ENCODE assay signal across 18 mouse cellular contexts in the genomic region with DNA sequence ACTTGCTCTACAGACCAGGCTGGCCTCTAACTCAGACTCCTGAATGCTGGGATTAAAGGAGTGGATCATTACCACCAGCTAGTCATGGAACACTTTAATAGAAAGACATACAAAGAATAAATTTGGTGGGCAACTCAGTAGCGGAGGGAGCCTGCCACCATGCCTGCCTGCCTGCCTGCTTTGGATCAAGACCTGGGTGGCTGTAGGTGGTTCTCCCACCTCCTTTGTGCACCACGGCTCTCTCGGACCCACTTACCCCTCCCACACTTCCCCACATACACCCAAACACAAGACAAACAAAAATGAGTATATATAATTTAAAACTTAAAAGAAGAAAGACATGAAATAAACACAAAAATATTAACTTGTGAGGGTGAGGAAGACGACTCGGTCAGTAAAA.
"Had no signal": no experiment of that assay in that cellular context is flagged by ENCODE, and none has a peak within 500 bp of the region (broad histone marks: within the 10 kb centered on the region; RNA-seq: fewer than 3 reads in every experiment).

No protein-coding gene starts in this region.

- H3K36me3 ChIP-seq: intestine, embryonic 15.5 days; limb, embryonic 10.5 days; limb, embryonic 13.5 days; liver, embryonic 15.5 days; midbrain, embryonic 12.5 days; midbrain, embryonic 15.5 days; neural tube, embryonic 12.5 days; neural tube, embryonic 15.5 days had no signal

- H3K4me3 ChIP-seq: intestine, embryonic 15.5 days; limb, embryonic 10.5 days; limb, embryonic 13.5 days; liver, embryonic 15.5 days; megakaryocyte, embryonic 14.5 days; midbrain, embryonic 12.5 days; midbrain, embryonic 15.5 days; neural tube, embryonic 12.5 days; neural tube, embryonic 15.5 days had no signal

- H3K9me3 ChIP-seq: intestine, embryonic 15.5 days; limb, embryonic 10.5 days; limb, embryonic 13.5 days; liver, embryonic 15.5 days; megakaryocyte, embryonic 14.5 days; midbrain, embryonic 12.5 days; midbrain, embryonic 15.5 days; neural tube, embryonic 12.5 days; neural tube, embryonic 15.5 days had no signal

- ATAC-seq: intestine, embryonic 15.5 days; midbrain, embryonic 15.5 days had no signal

- H3K27ac ChIP-seq: intestine, embryonic 15.5 days; limb, embryonic 10.5 days; limb, embryonic 13.5 days; liver, embryonic 15.5 days; midbrain, embryonic 12.5 days; midbrain, embryonic 15.5 days; neural tube, embryonic 12.5 days; neural tube, embryonic 15.5 days had no signal

- H3K27me3 ChIP-seq: intestine, embryonic 15.5 days; limb, embryonic 13.5 days; liver, embryonic 15.5 days; megakaryocyte, embryonic 14.5 days; midbrain, embryonic 12.5 days; midbrain, embryonic 15.5 days; neural tube, embryonic 12.5 days; neural tube, embryonic 15.5 days had no signal

- DNase-seq: kidney, adult 18-20 months; kidney, adult 9 months; kidney, postnatal 14 days; kidney, postnatal 4 days; lung, embryonic 14.5 days; right cerebral cortex, adult 18-20 months; right cerebral cortex, postnatal 14 days; right cerebral cortex, postnatal 4 days; thymus, postnatal 25 days had no signal

- H3K4me1 ChIP-seq: midbrain, embryonic 15.5 days; neural tube, embryonic 12.5 days had no signal

- H3K4me2 ChIP-seq: limb, embryonic 13.5 days; liver, embryonic 15.5 days; midbrain, embryonic 12.5 days; midbrain, embryonic 15.5 days; neural tube, embryonic 12.5 days; neural tube, embryonic 15.5 days had no signal

- H3K9ac ChIP-seq: intestine, embryonic 15.5 days; limb, embryonic 13.5 days; liver, embryonic 15.5 days; lung, embryonic 14.5 days; midbrain, embryonic 12.5 days; midbrain, embryonic 15.5 days; neural tube, embryonic 12.5 days; neural tube, embryonic 15.5 days had no signal
